Mouse (Mus musculus) olfactory bulb, adult 2 months (tissue): ENCODE results near the gene Tfrc.

Experiments used
- CTCF ChIP-seq: fragments of 200-500 bp; IDR thresholded peaks from 2 replicates; pipeline ENCODE4 v1.5.1; 2012; ENCODE audit warnings: low read depth, mild to moderate bottlenecking, low read length, moderate library complexity; ENCODE audit not compliant: insufficient read depth
- POLR2A ChIP-seq: fragments of 200-500 bp; IDR thresholded peaks from 2 replicates; pipeline ENCODE4 v1.6.1; 2012; ENCODE audit warnings: mild to moderate bottlenecking, low read depth, low read length, moderate library complexity; ENCODE audit not compliant: insufficient read depth

GRCm38 (mm10) chr16:32612052-32612451 is 3.3 kb downstream of the Tfrc start:
- TF ChIP-seq CTCF (no peak), POLR2A (no peak)
